Comparison of ENCODE assay signal across 10 mouse cellular contexts in genomic region chr17:46428761-46429414, GRCm38 (mm10). TPM values are rescaled to one million over a fixed set of nuclear protein-coding genes. Genes with fewer than 3 reads are reported as not detected.
DNase-seq lines count a peak whose midpoint lies in the region; ATAC-seq lines count a peak whose summit lies in the region.
"Had no signal": no experiment of that assay in that cellular context is flagged by ENCODE, and none has a peak within 500 bp of the region (broad histone marks: within the 10 kb centered on the region; RNA-seq: fewer than 3 reads in every experiment).

Crip3 (plus strand) TSS chr17:46428926.

- H3K9ac ChIP-seq in heart, embryonic 13.5 days = peak within 1 kb of the TSS; percentile 47; the same call in 1 of the 2 replicates
- no peak within 1 kb of the TSS for H3K9ac ChIP-seq in hindbrain, embryonic 15.5 days
- no peak within 1 kb of the TSS for H3K9ac ChIP-seq in midbrain, embryonic 11.5 days (ENCODE audit: low read length)

- peaks cover 10% of the 10 kb centered on the region for H3K27me3 ChIP-seq in heart, embryonic 13.5 days (replicated peaks)
- H3K27me3 ChIP-seq in hindbrain, embryonic 15.5 days = no peaks in the 10 kb centered on the region
- no peaks in the 10 kb centered on the region for H3K27me3 ChIP-seq in midbrain, embryonic 11.5 days (ENCODE audit: control insufficient read depth, insufficient read depth, low read length)

- peaks cover 25% of the 10 kb centered on the region for H3K4me1 ChIP-seq in heart, embryonic 13.5 days
- H3K4me1 ChIP-seq in hindbrain, embryonic 15.5 days (replicated peaks) = peaks cover 4% of the 10 kb centered on the region; the same call in 1 of the 2 replicates
- peaks cover 2% of the 10 kb centered on the region for H3K4me1 ChIP-seq in midbrain, embryonic 11.5 days (ENCODE audit: control insufficient read depth, insufficient read depth, low read length)

- H3K4me2 ChIP-seq in heart, embryonic 13.5 days = peak within 1 kb of the TSS; percentile 61
- peak within 1 kb of the TSS; percentile 45 for H3K4me2 ChIP-seq in hindbrain, embryonic 15.5 days
- peak within 1 kb of the TSS; percentile 32; the same call in 1 of the 2 replicates for H3K4me2 ChIP-seq in midbrain, embryonic 11.5 days

- H3K9me3 ChIP-seq in heart, embryonic 13.5 days = no peaks in the 10 kb centered on the region
- H3K9me3 ChIP-seq in hindbrain, embryonic 15.5 days = no peaks in the 10 kb centered on the region
- H3K9me3 ChIP-seq in midbrain, embryonic 11.5 days (ENCODE audit: control insufficient read depth, low read length) = no peaks in the 10 kb centered on the region

- no peaks in the 10 kb centered on the region for H3K36me3 ChIP-seq in heart, embryonic 13.5 days
- no peaks in the 10 kb centered on the region for H3K36me3 ChIP-seq in hindbrain, embryonic 15.5 days
- no peaks in the 10 kb centered on the region for H3K36me3 ChIP-seq in midbrain, embryonic 11.5 days (ENCODE audit: control insufficient read depth, insufficient read depth, low read length)

- ATAC-seq in heart, embryonic 13.5 days (ENCODE audit: extremely low read depth, insufficient number of reproducible peaks, low FRiP score, low TSS enrichment) = no peak
- ATAC-seq in hindbrain, embryonic 15.5 days (ENCODE audit: low FRiP score, low read depth) = no peak
- 0 out of 2 replicates have a peak, but pooled peaks have one; percentile 33 for ATAC-seq in midbrain, embryonic 11.5 days (ENCODE audit: low FRiP score)

- no peak for DNase-seq in heart, postnatal 10 days
- peak; percentile 64 for DNase-seq in adrenal gland, postnatal 14 days
- DNase-seq in midbrain, embryonic 11.5 days (ENCODE audit: low spot score, missing footprints) = no peak
- no peak for DNase-seq in c-Kit-positive CD71-positive TER-119-positive erythroid progenitor cells, embryonic 14.5 days (ENCODE audit: low spot score)
- DNase-seq in right cerebral cortex, postnatal 14 days = no peak
- no peak for DNase-seq in layer of hippocampus, postnatal 14 days (ENCODE audit: low spot score in 2 of 2)

- no peak within 1 kb of the TSS for H3K27ac ChIP-seq in heart, embryonic 13.5 days (replicated peaks)
- no peak within 1 kb of the TSS for H3K27ac ChIP-seq in hindbrain, embryonic 15.5 days (replicated peaks)
- no peak within 1 kb of the TSS for H3K27ac ChIP-seq in midbrain, embryonic 11.5 days (ENCODE audit: low read depth, low read length)

- peak within 1 kb of the TSS; percentile 27; the same call in 1 of the 2 replicates for H3K4me3 ChIP-seq in heart, embryonic 13.5 days
- H3K4me3 ChIP-seq in hindbrain, embryonic 15.5 days = no peak within 1 kb of the TSS
- no peak within 1 kb of the TSS for H3K4me3 ChIP-seq in midbrain, embryonic 11.5 days (ENCODE audit: low read depth, low read length)

- 18% methylated on average over 18 of the region's 18 CpGs for WGBS in heart, embryonic 13.5 days
- WGBS in hindbrain, embryonic 15.5 days = 11% methylated on average over 17 of the region's 18 CpGs
- WGBS in midbrain, embryonic 11.5 days = 10% methylated on average over 18 of the region's 18 CpGs

- intact Hi-C loops in heart, postnatal 10 days (cut with DNase I) = no loop called here

RNA-seq across cellular contexts. Expression of gene Crip3, which starts in this region (rescaled TPM):
- 1.2 TPM in 2 replicates for polyA plus RNA-seq in heart, embryonic 13.5 days (2015; fragmentation: Nextera tagmentation; extraction: Ambion mirVana)
- under 1 TPM in 1 of 2 experiments, not detected in 1; 0.26 TPM for total RNA-seq in heart, postnatal 10 days (2021)
- total RNA-seq in adrenal gland, postnatal 14 days (2021) = 1.1 and 1.2 TPM in 2 replicates
- polyA plus RNA-seq in hindbrain, embryonic 15.5 days (2015; fragmentation: Nextera tagmentation; extraction: Ambion mirVana) = 2.8 and 3.0 TPM in 2 replicates
- polyA plus RNA-seq in midbrain, embryonic 11.5 days (2014; fragmentation: Nextera tagmentation; extraction: Ambion mirVana) = 0.55 and 0.85 TPM in 2 replicates
- 1 to 10 TPM; 2.8 to 4.1 TPM for total RNA-seq in layer of hippocampus, postnatal 14 days (2021)
- total RNA-seq: CH12.LX; hematopoietic stem cell, adult 5-6 weeks had no signal

Comparison
In these comparisons a context has a peak if more than half of its experiments do, and no peak if none do; other contexts are left out.
1. Peak in ATAC-seq and H3K4me2 ChIP-seq in midbrain, embryonic 11.5 days; RNA of the gene not detected or under 1 TPM.